Mouse (Mus musculus) cortical plate, adult 2 months (tissue): Measurements from ENCODE around the gene Pxdn.

Experiments used
- CTCF ChIP-seq: fragments of 200-500 bp; IDR thresholded peaks from 2 replicates; pipeline ENCODE4 v1.5.1; 2011; ENCODE audit warnings: mild to moderate bottlenecking, control low read depth, low read length; ENCODE audit not compliant: insufficient read depth; ENCODE audit errors: extremely low read depth
- POLR2A ChIP-seq: fragments of 200-500 bp; IDR thresholded peaks from 2 replicates; pipeline ENCODE4 v1.6.1; 2011; ENCODE audit warnings: mild to moderate bottlenecking, low read length, control low read depth; ENCODE audit not compliant: insufficient read depth; ENCODE audit errors: extremely low read depth

DNA sequence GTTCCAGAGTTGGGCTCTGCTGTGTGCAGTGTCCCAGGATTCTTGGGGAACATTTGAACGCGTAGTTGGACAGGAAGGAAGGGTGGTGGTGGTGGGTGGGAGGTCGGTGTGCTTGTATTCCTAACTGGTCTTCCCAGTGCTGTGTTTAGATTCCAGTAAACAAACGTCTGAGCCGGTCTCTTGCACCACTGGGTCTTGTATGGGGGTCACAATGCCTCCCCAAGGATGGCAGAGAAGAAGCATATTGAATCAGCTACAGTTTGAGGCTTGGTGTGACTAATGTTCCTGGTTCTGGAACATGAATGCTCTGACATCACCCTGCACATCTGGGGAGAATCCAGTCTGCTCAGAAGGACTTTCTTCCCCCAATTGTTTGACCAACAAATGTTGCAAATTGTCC lies 93.2 kb downstream of the Pxdn start:
- no peak for TF ChIP-seq POLR2A
- TF ChIP-seq CTCF = no peak
